Mouse (Mus musculus): ENCODE measurements at regions not wholly inside any gene's neighbourhood (a gene's known extent, or its start where the extent isn't known, plus 50 kb on each side); places are given as distances from the start of the nearest gene placed in this dataset.

GRCm38 (mm10) chr10:99836835-99837412, 77.5 kb upstream of the Csl start:
- no peak overlapping the region for H3K27ac ChIP-seq (ENCODE audit: poor library complexity, severe bottlenecking)
- 74% methylated on average over 5 of the region's 5 CpGs for WGBS
- no peaks in the 10 kb centered on the region for H3K36me3 ChIP-seq
- no peaks in the 10 kb centered on the region for H3K9me3 ChIP-seq (replicated peaks)
- no peaks in the 10 kb centered on the region for H3K27me3 ChIP-seq (replicated peaks)
- no peak for ATAC-seq (ENCODE audit: insufficient number of reproducible peaks, low FRiP score)
- no peak overlapping the region for H3K4me3 ChIP-seq
- H3K4me2 ChIP-seq = no peak overlapping the region
- H3K4me1 ChIP-seq (replicated peaks) = peaks cover 12% of the 10 kb centered on the region
- H3K9ac ChIP-seq = no peak overlapping the region

- H3K4me2 ChIP-seq = no peak overlapping the region
- no peak overlapping the region for H3K9ac ChIP-seq
- no peaks in the 10 kb centered on the region for H3K36me3 ChIP-seq
- 45% methylated on average over 4 of the region's 4 CpGs for WGBS
- no peak overlapping the region for H3K27ac ChIP-seq (ENCODE audit: poor library complexity, severe bottlenecking)
- H3K4me1 ChIP-seq (replicated peaks) = peaks cover 6% of the 10 kb centered on the region
- no peak overlapping the region for H3K4me3 ChIP-seq
- no peaks in the 10 kb centered on the region for H3K27me3 ChIP-seq (replicated peaks)
- no peaks in the 10 kb centered on the region for H3K9me3 ChIP-seq (replicated peaks)
- no peak for ATAC-seq (ENCODE audit: insufficient number of reproducible peaks, low FRiP score)
Observed at GRCm38 (mm10) chr10:99834905-99835633, 75.6 kb upstream of the Csl start.

- Histone ChIP-seq H3K9me3 (replicated peaks) (no peaks in the 10 kb centered on the region), H3K27me3 (replicated peaks) (no peaks in the 10 kb centered on the region), H3K4me1 (replicated peaks) (peaks cover 5% of the 10 kb centered on the region), H3K4me2 (no peak overlapping the region), H3K36me3 (no peaks in the 10 kb centered on the region), H3K4me3 (no peak overlapping the region), H3K9ac (no peak overlapping the region), H3K27ac (ENCODE audit: poor library complexity, severe bottlenecking) (no peak overlapping the region)
- WGBS = 80% methylated on average over 3 of the region's 3 CpGs
- no peak for ATAC-seq (ENCODE audit: insufficient number of reproducible peaks, low FRiP score)
Observed at GRCm38 (mm10) chr10:99829974-99830373, 70.5 kb upstream of the Csl start.

GRCm38 (mm10) chr10:99827476-99827875, 68.0 kb upstream of the Csl start:
- Histone ChIP-seq H3K4me3 (no peak overlapping the region), H3K36me3 (no peaks in the 10 kb centered on the region), H3K4me1 (replicated peaks) (no peaks in the 10 kb centered on the region), H3K27ac (ENCODE audit: poor library complexity, severe bottlenecking) (no peak overlapping the region), H3K27me3 (replicated peaks) (no peaks in the 10 kb centered on the region), H3K9ac (no peak overlapping the region), H3K9me3 (replicated peaks) (no peaks in the 10 kb centered on the region), H3K4me2 (no peak overlapping the region)
- 76% methylated on average over 4 of the region's 4 CpGs for WGBS
- no peak for ATAC-seq (ENCODE audit: insufficient number of reproducible peaks, low FRiP score)

GRCm38 (mm10) chr10:99825881-99826280, 66.4 kb upstream of the Csl start:
- Histone ChIP-seq H3K27ac (ENCODE audit: poor library complexity, severe bottlenecking) (no peak overlapping the region), H3K36me3 (no peaks in the 10 kb centered on the region), H3K4me3 (no peak overlapping the region), H3K4me1 (replicated peaks) (no peaks in the 10 kb centered on the region), H3K9ac (no peak overlapping the region), H3K4me2 (no peak overlapping the region), H3K27me3 (replicated peaks) (no peaks in the 10 kb centered on the region), H3K9me3 (replicated peaks) (no peaks in the 10 kb centered on the region)
- no peak for ATAC-seq (ENCODE audit: insufficient number of reproducible peaks, low FRiP score)
- 81% methylated on average over 4 of the region's 4 CpGs for WGBS

- H3K9ac ChIP-seq = no peak overlapping the region
- H3K4me3 ChIP-seq = no peak overlapping the region
- no peak overlapping the region for H3K27ac ChIP-seq (ENCODE audit: poor library complexity, severe bottlenecking)
- H3K27me3 ChIP-seq (replicated peaks) = no peaks in the 10 kb centered on the region
- H3K36me3 ChIP-seq = no peaks in the 10 kb centered on the region
- H3K9me3 ChIP-seq (replicated peaks) = no peaks in the 10 kb centered on the region
- H3K4me2 ChIP-seq = no peak overlapping the region
- ATAC-seq (ENCODE audit: insufficient number of reproducible peaks, low FRiP score) = no peak
- H3K4me1 ChIP-seq (replicated peaks) = no peaks in the 10 kb centered on the region
- WGBS = 78% methylated on average over 7 of the region's 7 CpGs
Observed at GRCm38 (mm10) chr10:99812069-99812650, 52.7 kb upstream of the Csl start.

GRCm38 (mm10) chr10:99811430-99811829, 52.0 kb upstream of the Csl start:
- H3K9ac ChIP-seq = no peak overlapping the region
- H3K9me3 ChIP-seq (replicated peaks) = no peaks in the 10 kb centered on the region
- no peaks in the 10 kb centered on the region for H3K27me3 ChIP-seq (replicated peaks)
- no peak for ATAC-seq (ENCODE audit: insufficient number of reproducible peaks, low FRiP score)
- no peak overlapping the region for H3K27ac ChIP-seq (ENCODE audit: poor library complexity, severe bottlenecking)
- 82% methylated on average over 1 of the region's 1 CpGs for WGBS
- H3K4me3 ChIP-seq = no peak overlapping the region
- H3K4me2 ChIP-seq = no peak overlapping the region
- no peaks in the 10 kb centered on the region for H3K36me3 ChIP-seq
- H3K4me1 ChIP-seq (replicated peaks) = no peaks in the 10 kb centered on the region

Data from heart, embryonic 12.5 days (tissue).